Mouse (Mus musculus) retina, postnatal 7 days (tissue): ENCODE measurements around the gene Idh3g.
"Not testable (repeated sequence)": the region's sequence is repeated elsewhere in the genome, so short reads cannot be mapped to it uniquely, and the experiment has no call there.

ENCODE experiments used
- DNase-seq: peaks from one replicate; pipeline ENCODE4 v3.0.0-alpha.2; 2012; ENCODE audit warnings: low read depth, low spot score

The Idh3g gene

GRCm38 (mm10) chrX:73756334-73757140, 30.2 kb downstream of the Idh3g start, which contains the start of gene Plxnb3:
Gene Plxnb3 (plus strand): TSS chrX:73757090.
- no peak for DNase-seq

GRCm38 (mm10) chrX:73748977-73749376, 37.7 kb downstream of the Idh3g start:
- no peak for DNase-seq

- DNase-seq, result no peak
Measured at GRCm38 (mm10) chrX:73744774-73745481, 41.8 kb downstream of the Idh3g start.

- DNase-seq, result not testable (repeated sequence)
Measured at GRCm38 (mm10) chrX:73739841-73740240, 46.9 kb downstream of the Idh3g start.

- DNase-seq, result no peak
Measured at GRCm38 (mm10) chrX:73739151-73739550, 47.5 kb downstream of the Idh3g start.

GRCm38 (mm10) chrX:73738155-73738554, 48.5 kb downstream of the Idh3g start:
- no peak for DNase-seq

- DNase-seq, result no peak
Measured at GRCm38 (mm10) chrX:73730908-73731307, 55.8 kb downstream of the Idh3g start.
